Mouse (Mus musculus) layer of hippocampus, adult 2 months (tissue): ENCODE data around the gene Acot4. TPM values are rescaled to one million over a fixed set of nuclear protein-coding genes. Genes with fewer than 3 reads are reported as not detected.
A peak's percentile ranks its signal among the peaks of the same experiment; 100 is the strongest.
"Not testable (repeated sequence)": the region's sequence is repeated elsewhere in the genome, so short reads cannot be mapped to it uniquely, and the experiment has no call there.

Experiments
- DNase-seq, 2 experiments: peaks; one replicate each; pipeline ENCODE4 v3.0.0; 2022; ENCODE audit warnings: low spot score in 2 of 2
- H3K27ac ChIP-seq: fragments of 200-600 bp; 2 replicates; pipeline ENCODE4 v1.8.1; 2022
- H3K4me3 ChIP-seq: fragments of 200-600 bp; 2 replicates; pipeline ENCODE4 v1.8.1; 2022; ENCODE audit warnings: mild to moderate bottlenecking
- CTCF ChIP-seq: fragments of 200-600 bp; conservative IDR thresholded peaks from 2 replicates; pipeline ENCODE4 v1.8.1; 2022; ENCODE audit warnings: antibody characterized with exemption, mild to moderate bottlenecking, moderate library complexity
- total RNA-seq, 2 experiments: library from RNA; stranded (reverse); gene quantifications; 2 replicates each; pipeline ENCODE4 v1.2.3; 2021

The Acot4 gene
- total RNA-seq, 2 experiments from 2014 or later: 3.2 to 3.4 TPM

- no peak for DNase-seq
- no peak overlapping the region for H3K4me3 ChIP-seq
- H3K27ac ChIP-seq: no peak overlapping the region
- no peak for TF ChIP-seq CTCF
These were observed 30.1 kb downstream of the Acot4 start for GRCm38 (mm10) chr12:84068296-84068695.

GRCm38 (mm10) chr12:84068986-84069385 lies 30.8 kb downstream of the Acot4 start, which contains the start of gene Acot5:
Acot5 (plus strand) TSS chr12:84069325.
- Histone ChIP-seq H3K27ac (peak within 1 kb of the TSS; percentile 82), H3K4me3 (peak within 1 kb of the TSS; percentile 53)
- no peak for TF ChIP-seq CTCF
- no peak for DNase-seq

- DNase-seq: peak in 1 of 2 experiments; percentile 43
- H3K27ac ChIP-seq: peak overlapping the region; percentile 82
These were observed 31.4 kb downstream of the Acot4 start for GRCm38 (mm10) chr12:84069582-84069981.

GRCm38 (mm10) chr12:84071696-84072095 lies 33.5 kb downstream of the Acot4 start:
- Histone ChIP-seq H3K27ac (peak overlapping the region; percentile 69), H3K4me3 (no peak overlapping the region; the same call in 1 of the 2 replicates)
- DNase-seq: peak; percentile 53 to 71
- TF ChIP-seq CTCF: no peak

More at GRCm38 (mm10) chr12:84069582-84069981, 31.4 kb downstream of the Acot4 start:
- H3K4me3 ChIP-seq: peak overlapping the region; percentile 53

GRCm38 (mm10) chr12:84077371-84077990 lies 39.3 kb downstream of the Acot4 start:
- H3K27ac ChIP-seq: no peak overlapping the region
- no peak overlapping the region for H3K4me3 ChIP-seq
- TF ChIP-seq CTCF: no peak
- no peak for DNase-seq

- H3K27ac ChIP-seq: no peak overlapping the region
- DNase-seq: no peak
- TF ChIP-seq CTCF: no peak
- no peak overlapping the region for H3K4me3 ChIP-seq
These were observed 45.7 kb downstream of the Acot4 start for GRCm38 (mm10) chr12:84083842-84084241.

- no peak overlapping the region for H3K27ac ChIP-seq
- TF ChIP-seq CTCF: no peak
- no peak for DNase-seq
- H3K4me3 ChIP-seq: no peak overlapping the region
These were observed 46.4 kb downstream of the Acot4 start for GRCm38 (mm10) chr12:84084581-84084980.

GRCm38 (mm10) chr12:84094666-84095065 lies 56.5 kb downstream of the Acot4 start:
- H3K27ac ChIP-seq, DNase-seq, H3K4me3 ChIP-seq: not testable (repeated sequence)

Other genes starting within 250 kb of the Acot4 start
- gene Numb, start 116.4 kb upstream of the Acot4 start, total RNA-seq: 10 to 100 TPM; 26.7 to 38.7 TPM
- gene Riox1, start 87.8 kb upstream of the Acot4 start, total RNA-seq: 10 to 100 TPM; 15.0 to 15.7 TPM
- not detected for gene Heatr4, start 53.5 kb upstream of the Acot4 start, total RNA-seq
- gene Acot2, start 50.5 kb upstream of the Acot4 start, total RNA-seq: 10 to 100 TPM; 16.2 to 18.1 TPM
- 10 to 100 TPM; 27.0 to 28.3 TPM for gene Acot1, start 28.9 kb upstream of the Acot4 start, total RNA-seq
- gene Gm49366, start 556 bp downstream of the Acot4 start, total RNA-seq: 1 to 10 TPM in 1 of 2 experiments, not detected in 1; 2.9 TPM
- 1 to 10 TPM; 2.7 to 4.0 TPM for gene Acot3, start 13.8 kb downstream of the Acot4 start, total RNA-seq
- gene Acot5, start 30.9 kb downstream of the Acot4 start, total RNA-seq: 1 to 10 TPM; 7.1 to 8.1 TPM
- 1 to 10 TPM; 4.9 to 5.7 TPM for gene Acot6, start 62.3 kb downstream of the Acot4 start, total RNA-seq
- gene Dnal1, start 76.0 kb downstream of the Acot4 start, total RNA-seq: 100 to 1,000 TPM in 1 of 2 experiments, 10 to 100 TPM in 1; 99.1 to 101 TPM
- gene Pnma1, start 110.1 kb downstream of the Acot4 start, total RNA-seq: 1 to 10 TPM; 2.8 to 3.8 TPM
- gene Elmsan1, start 180.5 kb downstream of the Acot4 start, total RNA-seq: 10 to 100 TPM; 24.6 to 27.2 TPM
- 10 to 100 TPM; 39.0 to 42.7 TPM for gene Ptgr2, start 246.9 kb downstream of the Acot4 start, total RNA-seq